Comparison of ENCODE assay signal across 30 mouse cellular contexts in the genomic region with DNA sequence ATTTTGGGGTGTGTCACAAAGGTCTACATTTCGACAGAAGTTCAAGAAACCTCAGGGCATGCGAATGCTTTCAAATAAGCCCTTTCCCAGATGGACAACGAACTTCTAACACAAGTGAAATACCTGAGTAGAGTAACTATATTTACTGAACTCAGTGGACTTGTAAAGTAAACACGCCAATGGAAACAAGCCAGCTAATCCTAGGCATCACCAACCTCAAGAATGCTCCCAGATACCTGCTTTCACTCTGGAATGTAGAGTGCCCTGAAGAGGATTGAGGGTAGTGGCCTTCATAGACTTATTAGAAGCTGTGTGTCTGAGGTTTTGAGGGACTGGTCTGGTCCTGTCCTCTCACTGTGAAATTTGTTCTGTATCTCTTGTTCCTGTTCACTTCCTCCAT. TPM values are rescaled to one million over a fixed set of nuclear protein-coding genes. Genes with fewer than 3 reads are reported as not detected.
DNase-seq lines count a peak whose midpoint lies in the region; ATAC-seq and TF ChIP-seq lines count a peak whose summit lies in the region.
"Had no signal": no experiment of that assay in that cellular context is flagged by ENCODE, and none has a peak within 500 bp of the region (broad histone marks: within the 10 kb centered on the region; RNA-seq: fewer than 3 reads in every experiment).

No protein-coding gene starts in this region.

- no peak overlapping the region for H3K4me2 ChIP-seq in liver, embryonic 12.5 days
- H3K4me2 ChIP-seq in liver, embryonic 16.5 days (ENCODE audit: low read depth, low read length), result no peak overlapping the region
- H3K4me2 ChIP-seq in lung, postnatal 0 days (replicated peaks; ENCODE audit: low read depth, low read length), result no peak overlapping the region
- H3K4me2 ChIP-seq in kidney, embryonic 14.5 days (replicated peaks; ENCODE audit: low read depth, low read length), result no peak overlapping the region
- H3K4me2 ChIP-seq: heart, embryonic 13.5 days; hindbrain, embryonic 15.5 days; midbrain, embryonic 12.5 days; neural tube, embryonic 12.5 days had no signal

- peaks cover 16% of the 10 kb centered on the region for H3K36me3 ChIP-seq in liver, embryonic 12.5 days
- H3K36me3 ChIP-seq in liver, embryonic 16.5 days (ENCODE audit: control insufficient read depth, insufficient read depth), result peaks cover 2% of the 10 kb centered on the region; the same call in 1 of the 2 replicates
- H3K36me3 ChIP-seq in lung, postnatal 0 days (ENCODE audit: insufficient read depth, low read length), result no peaks in the 10 kb centered on the region; the same call in 1 of the 2 replicates
- H3K36me3 ChIP-seq in kidney, adult 2 months (ENCODE audit: control insufficient read depth, insufficient read depth, low read length), result no peaks in the 10 kb centered on the region
- no peaks in the 10 kb centered on the region for H3K36me3 ChIP-seq in kidney, embryonic 14.5 days (ENCODE audit: control insufficient read depth, insufficient read depth, low read length)
- H3K36me3 ChIP-seq: hindbrain, embryonic 15.5 days; midbrain, embryonic 12.5 days; neural tube, embryonic 12.5 days had no signal

- H3K27ac ChIP-seq in liver, embryonic 12.5 days, result peak overlapping the region; percentile 64
- H3K27ac ChIP-seq in liver, embryonic 16.5 days (ENCODE audit: low read length), result peak overlapping the region; percentile 5; the same call in 1 of the 2 replicates
- peak overlapping the region; percentile 20; the same call in 1 of the 2 replicates for H3K27ac ChIP-seq in lung, postnatal 0 days (ENCODE audit: low read length)
- H3K27ac ChIP-seq in kidney, adult 2 months (ENCODE audit: insufficient read depth, low read depth, low read length), result no peak overlapping the region
- H3K27ac ChIP-seq in kidney, embryonic 14.5 days (ENCODE audit: low read depth, low read length), result no peak overlapping the region
- H3K27ac ChIP-seq: heart, embryonic 13.5 days; hindbrain, embryonic 15.5 days; liver, embryonic 14.5 days; midbrain, embryonic 12.5 days; neural tube, embryonic 12.5 days had no signal

- peak; percentile 96 for TF ChIP-seq EP300 in lung, postnatal 0 days (IDR thresholded peaks at IDR 0.05)

- TF ChIP-seq CTCF in lung, postnatal 0 days (IDR thresholded peaks at IDR 0.05), result no peak
- no peak for TF ChIP-seq CTCF in kidney, adult 2 months (conservative IDR thresholded peaks at IDR 0.05; ENCODE audit: insufficient read depth, insufficient read length, low read depth, low read length)

- no peak for TF ChIP-seq POLR2A in kidney, adult 2 months (IDR thresholded peaks at IDR 0.05; ENCODE audit: low read depth, low read length)

- no peaks in the 10 kb centered on the region for H3K9me3 ChIP-seq in liver, embryonic 12.5 days (replicated peaks)
- no peaks in the 10 kb centered on the region for H3K9me3 ChIP-seq in liver, embryonic 16.5 days (replicated peaks; ENCODE audit: control insufficient read depth, low read length)
- H3K9me3 ChIP-seq in lung, postnatal 0 days (ENCODE audit: low read length), result no peaks in the 10 kb centered on the region
- no peaks in the 10 kb centered on the region for H3K9me3 ChIP-seq in kidney, embryonic 14.5 days (ENCODE audit: control insufficient read depth, low read length)
- H3K9me3 ChIP-seq: heart, embryonic 13.5 days; hindbrain, embryonic 15.5 days; midbrain, embryonic 12.5 days; neural tube, embryonic 12.5 days had no signal

- H3K4me1 ChIP-seq in liver, embryonic 12.5 days, result peaks cover 16% of the 10 kb centered on the region
- no peaks in the 10 kb centered on the region; the same call in 1 of the 2 replicates for H3K4me1 ChIP-seq in liver, embryonic 16.5 days (ENCODE audit: control insufficient read depth, low read depth, low read length)
- no peaks in the 10 kb centered on the region; the same call in 1 of the 2 replicates for H3K4me1 ChIP-seq in lung, postnatal 0 days (ENCODE audit: insufficient read depth, low read depth, low read length)
- H3K4me1 ChIP-seq in kidney, adult 2 months (ENCODE audit: control insufficient read depth, insufficient read depth, low read length), result no peaks in the 10 kb centered on the region
- no peaks in the 10 kb centered on the region for H3K4me1 ChIP-seq in kidney, embryonic 14.5 days (ENCODE audit: control insufficient read depth, insufficient read depth, low read length)
- H3K4me1 ChIP-seq: heart, embryonic 13.5 days; hindbrain, embryonic 15.5 days; midbrain, embryonic 12.5 days; neural tube, embryonic 12.5 days had no signal

- H3K4me3 ChIP-seq in liver, embryonic 12.5 days, result no peak overlapping the region
- H3K4me3 ChIP-seq in liver, embryonic 16.5 days (ENCODE audit: low read depth, low read length), result no peak overlapping the region
- no peak overlapping the region for H3K4me3 ChIP-seq in lung, postnatal 0 days (ENCODE audit: low read depth, low read length)
- H3K4me3 ChIP-seq in kidney, adult 2 months (ENCODE audit: insufficient read depth, low read depth, low read length), result no peak overlapping the region
- no peak overlapping the region for H3K4me3 ChIP-seq in kidney, embryonic 14.5 days (ENCODE audit: low read length)
- H3K4me3 ChIP-seq: erythroblast, embryonic 14.5 days; heart, embryonic 13.5 days; hindbrain, embryonic 15.5 days; midbrain, embryonic 12.5 days; myocyte; neural tube, embryonic 12.5 days had no signal

- H3K9ac ChIP-seq in liver, embryonic 12.5 days, result no peak overlapping the region
- H3K9ac ChIP-seq in liver, embryonic 16.5 days (ENCODE audit: low read depth, low read length), result no peak overlapping the region
- no peak overlapping the region for H3K9ac ChIP-seq in lung, postnatal 0 days (replicated peaks; ENCODE audit: low read depth)
- no peak overlapping the region for H3K9ac ChIP-seq in kidney, embryonic 14.5 days (ENCODE audit: low read depth, low read length)
- H3K9ac ChIP-seq: heart, embryonic 13.5 days; hindbrain, embryonic 15.5 days; liver, embryonic 14.5 days; midbrain, embryonic 12.5 days; neural tube, embryonic 12.5 days had no signal

- no peak for DNase-seq in liver
- DNase-seq in lung, postnatal 0 days (ENCODE audit: low spot score), result peak; percentile 86
- no peak for DNase-seq in kidney, adult 2 months
- DNase-seq in urinary bladder, postnatal 14 days (ENCODE audit: low spot score), result no peak
- DNase-seq: adrenal gland, adult 2 months; adrenal gland, postnatal 36 days; cerebellum, adult 18-20 months; cerebellum, postnatal 10 days; gastrocnemius, postnatal 10 days; heart, postnatal 10 days; kidney, adult 8-10 months; kidney, postnatal 10 days; layer of hippocampus, adult 9-11 months; right cerebral cortex, adult 18-20 months; spleen, adult 18-20 months; thymus, postnatal 36 days had no signal

- no peak for ATAC-seq in liver, embryonic 12.5 days
- ATAC-seq in liver, embryonic 16.5 days (ENCODE audit: low read depth), result peak; percentile 27; the same call in 1 of the 2 replicates
- peak; percentile 84 for ATAC-seq in lung, postnatal 0 days
- ATAC-seq in kidney, embryonic 14.5 days (ENCODE audit: low FRiP score, low TSS enrichment), result no peak
- ATAC-seq: forebrain, embryonic 16.5 days; inflammation-experienced regulatory T-cells, adult 6 months had no signal

- no peaks in the 10 kb centered on the region for H3K27me3 ChIP-seq in liver, embryonic 12.5 days (replicated peaks)
- H3K27me3 ChIP-seq in liver, embryonic 16.5 days (ENCODE audit: control insufficient read depth, insufficient read depth, low read depth, low read length), result no peaks in the 10 kb centered on the region
- no peaks in the 10 kb centered on the region for H3K27me3 ChIP-seq in lung, postnatal 0 days (replicated peaks; ENCODE audit: insufficient read depth, low read length)
- no peaks in the 10 kb centered on the region for H3K27me3 ChIP-seq in kidney, adult 2 months (replicated peaks; ENCODE audit: control insufficient read depth, insufficient read depth, low read length)
- H3K27me3 ChIP-seq in kidney, embryonic 14.5 days (ENCODE audit: control insufficient read depth, insufficient read depth, low read length), result no peaks in the 10 kb centered on the region
- H3K27me3 ChIP-seq: heart, embryonic 13.5 days; hindbrain, embryonic 15.5 days; midbrain, embryonic 12.5 days; neural tube, embryonic 12.5 days had no signal

- WGBS in liver, embryonic 12.5 days (ENCODE audit: insufficient replicate concordance), result 82% methylated on average over 4 of the region's 4 CpGs
- WGBS in liver, embryonic 16.5 days (ENCODE audit: insufficient replicate concordance), result 67% methylated on average over 4 of the region's 4 CpGs
- 59% methylated on average over 4 of the region's 4 CpGs for WGBS in lung, postnatal 0 days
- 81% methylated on average over 4 of the region's 4 CpGs for WGBS in kidney, adult 2 months
- 93% methylated on average over 4 of the region's 4 CpGs for WGBS in kidney, embryonic 14.5 days

RNA-seq across cellular contexts. Expression of a gene that starts 18.6 kb away (rescaled TPM):
- 15.4 and 16.0 TPM in 2 replicates for polyA plus RNA-seq in liver, embryonic 12.5 days (2016; fragmentation: Nextera tagmentation; extraction: Ambion mirVana)
- polyA plus RNA-seq in liver, embryonic 16.5 days (2015; fragmentation: Nextera tagmentation; extraction: Ambion mirVana), result 25.8 and 26.6 TPM in 2 replicates
- polyA plus RNA-seq in lung, postnatal 0 days (2015; fragmentation: Nextera tagmentation; extraction: Ambion mirVana), result 143 and 168 TPM in 2 replicates
- 8.7 and 11.4 TPM in 2 replicates for polyA plus RNA-seq in kidney, adult 2 months (2012; rRNA removed)
- 10.3 and 13.3 TPM in 2 replicates for polyA plus RNA-seq in kidney, embryonic 14.5 days (2014; fragmentation: Nextera tagmentation; extraction: Ambion mirVana)

RNA-seq across cellular contexts. Expression of a gene that starts 43.8 kb away (rescaled TPM):
- 0.66 and 0.98 TPM in 2 replicates for polyA plus RNA-seq in liver, embryonic 12.5 days (2016; fragmentation: Nextera tagmentation; extraction: Ambion mirVana)
- polyA plus RNA-seq in liver, embryonic 16.5 days (2015; fragmentation: Nextera tagmentation; extraction: Ambion mirVana), result 15.5 and 19.2 TPM in 2 replicates
- polyA plus RNA-seq in lung, postnatal 0 days (2015; fragmentation: Nextera tagmentation; extraction: Ambion mirVana), result 25.0 and 40.6 TPM in 2 replicates
- 0.52 and 1.2 TPM in 2 replicates for polyA plus RNA-seq in kidney, adult 2 months (2012; rRNA removed)
- 0.37 TPM in 1 of 2 replicates, not detected in the other for polyA plus RNA-seq in kidney, embryonic 14.5 days (2014; fragmentation: Nextera tagmentation; extraction: Ambion mirVana)
- polyA plus RNA-seq: erythroblast, embryonic 14.5 days; heart, embryonic 13.5 days; inflammation-experienced regulatory T-cells, adult 6 months; limb, embryonic 11.5 days; midbrain, embryonic 12.5 days; midbrain, postnatal 0 days; myocyte; neural tube, embryonic 12.5 days had no signal

Comparison
In these comparisons a context has a peak if more than half of its experiments do, and no peak if none do; other contexts are left out.
1. ATAC-seq: peak in liver, embryonic 16.5 days (single experiment) and lung, postnatal 0 days (single experiment); none in liver, embryonic 12.5 days (single experiment) and kidney, embryonic 14.5 days (single experiment).
2. H3K27ac ChIP-seq: peak in liver, embryonic 12.5 days (single experiment), liver, embryonic 16.5 days (single experiment) and lung, postnatal 0 days (single experiment); none in kidney, adult 2 months (single experiment) and kidney, embryonic 14.5 days (single experiment).